Mouse (Mus musculus): ENCODE results near the gene Olfr772. TPM values are rescaled to one million over a fixed set of nuclear protein-coding genes. Genes with fewer than 3 reads are reported as not detected.
"Not testable (repeated sequence)": the region's sequence is repeated elsewhere in the genome, so short reads cannot be mapped to it uniquely, and the experiment has no call there.

The Olfr772 gene
- not detected in 2 replicates for polyA plus RNA-seq (2011; ENCODE audit: insufficient read depth, insufficient read length, low read depth, missing spikeins)

GRCm38 (mm10) chr10:129177821-129178220, at the start of gene Olfr772:
Gene Olfr772 (minus strand): TSS chr10:129177921.
- H3K9ac ChIP-seq (ENCODE audit: low read depth, poor library complexity, severe bottlenecking); H3K4me3 ChIP-seq (ENCODE audit: low read depth, low read length); H3K27ac ChIP-seq (ENCODE audit: insufficient read depth, low read length); H3K27me3 ChIP-seq (ENCODE audit: control insufficient read depth, insufficient read depth, low read length, poor library complexity, severe bottlenecking); H3K9me3 ChIP-seq (replicated peaks; ENCODE audit: control insufficient read depth, insufficient read depth, low read length, poor library complexity, severe bottlenecking); H3K4me1 ChIP-seq (ENCODE audit: control insufficient read depth, insufficient read depth, low read length); H3K36me3 ChIP-seq (ENCODE audit: control insufficient read depth, insufficient read depth, low read length, poor library complexity, severe bottlenecking): not testable (repeated sequence)

- H3K9ac ChIP-seq (ENCODE audit: low read depth, poor library complexity, severe bottlenecking); H3K4me1 ChIP-seq (ENCODE audit: control insufficient read depth, insufficient read depth, low read length); H3K27me3 ChIP-seq (ENCODE audit: control insufficient read depth, insufficient read depth, low read length, poor library complexity, severe bottlenecking); H3K27ac ChIP-seq (ENCODE audit: insufficient read depth, low read length); H3K4me3 ChIP-seq (ENCODE audit: low read depth, low read length); H3K36me3 ChIP-seq (ENCODE audit: control insufficient read depth, insufficient read depth, low read length, poor library complexity, severe bottlenecking); H3K9me3 ChIP-seq (replicated peaks; ENCODE audit: control insufficient read depth, insufficient read depth, low read length, poor library complexity, severe bottlenecking): not testable (repeated sequence)
These were observed 9.6 kb upstream of the Olfr772 start, which contains the start of gene Olfr773 for GRCm38 (mm10) chr10:129187319-129187718. Gene Olfr773 (minus strand): TSS chr10:129187419.

GRCm38 (mm10) chr10:129164651-129165050, 13.1 kb downstream of the Olfr772 start, which contains the start of gene Olfr771:
Gene Olfr771 (minus strand): TSS chr10:129164751.
- Histone ChIP-seq H3K36me3 (ENCODE audit: control insufficient read depth, insufficient read depth, low read length, poor library complexity, severe bottlenecking) (no peaks in the 10 kb centered on the region), H3K9ac (ENCODE audit: low read depth, poor library complexity, severe bottlenecking) (no peak within 1 kb of the TSS), H3K27me3 (ENCODE audit: control insufficient read depth, insufficient read depth, low read length, poor library complexity, severe bottlenecking) (no peaks in the 10 kb centered on the region), H3K4me3 (ENCODE audit: low read depth, low read length) (no peak within 1 kb of the TSS), H3K27ac (ENCODE audit: insufficient read depth, low read length) (no peak within 1 kb of the TSS), H3K9me3 (replicated peaks; ENCODE audit: control insufficient read depth, insufficient read depth, low read length, poor library complexity, severe bottlenecking) (no peaks in the 10 kb centered on the region), H3K4me1 (ENCODE audit: control insufficient read depth, insufficient read depth, low read length) (no peaks in the 10 kb centered on the region)
- no peak for TF ChIP-seq POLR2A (IDR thresholded peaks at IDR 0.05; ENCODE audit: insufficient read depth, low read length)
- no peak for TF ChIP-seq EP300 (IDR thresholded peaks at IDR 0.05; ENCODE audit: insufficient read depth, low read depth, low read length)
- no peak for TF ChIP-seq CTCF (IDR thresholded peaks at IDR 0.05; ENCODE audit: low read depth, low read length)

GRCm38 (mm10) chr10:129138898-129139297, 38.8 kb downstream of the Olfr772 start, which contains the start of gene Olfr770:
Gene Olfr770 (minus strand): TSS chr10:129138998.
- TF ChIP-seq CTCF (IDR thresholded peaks at IDR 0.05; ENCODE audit: low read depth, low read length) (no peak), EP300 (IDR thresholded peaks at IDR 0.05; ENCODE audit: insufficient read depth, low read depth, low read length) (no peak), POLR2A (IDR thresholded peaks at IDR 0.05; ENCODE audit: insufficient read depth, low read length) (no peak)
- no peak within 1 kb of the TSS for H3K9ac ChIP-seq (ENCODE audit: low read depth, poor library complexity, severe bottlenecking)
- H3K9me3 ChIP-seq (replicated peaks; ENCODE audit: control insufficient read depth, insufficient read depth, low read length, poor library complexity, severe bottlenecking), result no peaks in the 10 kb centered on the region
- no peak within 1 kb of the TSS for H3K27ac ChIP-seq (ENCODE audit: insufficient read depth, low read length)
- H3K4me1 ChIP-seq (ENCODE audit: control insufficient read depth, insufficient read depth, low read length), result no peaks in the 10 kb centered on the region
- H3K27me3 ChIP-seq (ENCODE audit: control insufficient read depth, insufficient read depth, low read length, poor library complexity, severe bottlenecking), result no peaks in the 10 kb centered on the region
- no peaks in the 10 kb centered on the region for H3K36me3 ChIP-seq (ENCODE audit: control insufficient read depth, insufficient read depth, low read length, poor library complexity, severe bottlenecking)
- no peak within 1 kb of the TSS for H3K4me3 ChIP-seq (ENCODE audit: low read depth, low read length)

Other genes starting within 250 kb of the Olfr772 start
- gene Itga7, start 244.1 kb downstream of the Olfr772 start, polyA plus RNA-seq (2011; ENCODE audit: insufficient read depth, insufficient read length, low read depth, missing spikeins), result 1.6 and 3.2 TPM in 2 replicates
- not detected in 2 replicates for gene Mettl7b, start 216.9 kb downstream of the Olfr772 start, polyA plus RNA-seq (2011; ENCODE audit: insufficient read depth, insufficient read length, low read depth, missing spikeins)
- gene Olfr9, start 188.5 kb downstream of the Olfr772 start, polyA plus RNA-seq (2011; ENCODE audit: insufficient read depth, insufficient read length, low read depth, missing spikeins), result not detected in 2 replicates
- gene Olfr763, start 167.1 kb downstream of the Olfr772 start, polyA plus RNA-seq (2011; ENCODE audit: insufficient read depth, insufficient read length, low read depth, missing spikeins), result not detected in 2 replicates
- not detected in 2 replicates for gene Olfr764-ps1, start 138.0 kb downstream of the Olfr772 start, polyA plus RNA-seq (2011; ENCODE audit: insufficient read depth, insufficient read length, low read depth, missing spikeins)
- not detected in 2 replicates for gene Olfr765, start 127.9 kb downstream of the Olfr772 start, polyA plus RNA-seq (2011; ENCODE audit: insufficient read depth, insufficient read length, low read depth, missing spikeins)
- not detected in 2 replicates for gene Olfr766-ps1, start 108.9 kb downstream of the Olfr772 start, polyA plus RNA-seq (2011; ENCODE audit: insufficient read depth, insufficient read length, low read depth, missing spikeins)
- gene Olfr767, start 95.0 kb downstream of the Olfr772 start, polyA plus RNA-seq (2011; ENCODE audit: insufficient read depth, insufficient read length, low read depth, missing spikeins), result not detected in 2 replicates
- not detected in 2 replicates for gene Olfr768, start 78.5 kb downstream of the Olfr772 start, polyA plus RNA-seq (2011; ENCODE audit: insufficient read depth, insufficient read length, low read depth, missing spikeins)
- not detected in 2 replicates for gene Olfr769, start 60.1 kb downstream of the Olfr772 start, polyA plus RNA-seq (2011; ENCODE audit: insufficient read depth, insufficient read length, low read depth, missing spikeins)
- not detected in 2 replicates for gene Olfr770, start 38.9 kb downstream of the Olfr772 start, polyA plus RNA-seq (2011; ENCODE audit: insufficient read depth, insufficient read length, low read depth, missing spikeins)
- not detected in 2 replicates for gene Olfr771, start 13.2 kb downstream of the Olfr772 start, polyA plus RNA-seq (2011; ENCODE audit: insufficient read depth, insufficient read length, low read depth, missing spikeins)
- not detected in 2 replicates for gene Olfr773, start 9.5 kb upstream of the Olfr772 start, polyA plus RNA-seq (2011; ENCODE audit: insufficient read depth, insufficient read length, low read depth, missing spikeins)
- gene Olfr774, start 58.3 kb upstream of the Olfr772 start, polyA plus RNA-seq (2011; ENCODE audit: insufficient read depth, insufficient read length, low read depth, missing spikeins), result not detected in 2 replicates
- not detected in 2 replicates for gene Olfr775, start 70.5 kb upstream of the Olfr772 start, polyA plus RNA-seq (2011; ENCODE audit: insufficient read depth, insufficient read length, low read depth, missing spikeins)
- gene Olfr776, start 81.2 kb upstream of the Olfr772 start, polyA plus RNA-seq (2011; ENCODE audit: insufficient read depth, insufficient read length, low read depth, missing spikeins), result not detected in 2 replicates
- not detected in 2 replicates for gene Olfr777, start 93.6 kb upstream of the Olfr772 start, polyA plus RNA-seq (2011; ENCODE audit: insufficient read depth, insufficient read length, low read depth, missing spikeins)
- not detected in 2 replicates for gene Olfr780, start 140.2 kb upstream of the Olfr772 start, polyA plus RNA-seq (2011; ENCODE audit: insufficient read depth, insufficient read length, low read depth, missing spikeins)
- not detected in 2 replicates for gene Olfr781, start 150.9 kb upstream of the Olfr772 start, polyA plus RNA-seq (2011; ENCODE audit: insufficient read depth, insufficient read length, low read depth, missing spikeins)
- gene Olfr782, start 170.9 kb upstream of the Olfr772 start, polyA plus RNA-seq (2011; ENCODE audit: insufficient read depth, insufficient read length, low read depth, missing spikeins), result not detected in 2 replicates
- not detected in 2 replicates for gene Olfr784, start 206.2 kb upstream of the Olfr772 start, polyA plus RNA-seq (2011; ENCODE audit: insufficient read depth, insufficient read length, low read depth, missing spikeins)
- gene Olfr785, start 227.5 kb upstream of the Olfr772 start, polyA plus RNA-seq (2011; ENCODE audit: insufficient read depth, insufficient read length, low read depth, missing spikeins), result not detected in 2 replicates
- gene Olfr786, start 249.4 kb upstream of the Olfr772 start, polyA plus RNA-seq (2011; ENCODE audit: insufficient read depth, insufficient read length, low read depth, missing spikeins), result not detected in 2 replicates